Mouse (Mus musculus) activated CD4-positive, CD25-positive, alpha-beta regulatory T cell, adult 4 months (primary cell): ENCODE measurements at regions not wholly inside any gene's neighbourhood (a gene's known extent, or its start where the extent isn't known, plus 50 kb on each side); places are given as distances from the start of the nearest gene placed in this dataset.
"Not testable (repeated sequence)": the region's sequence is repeated elsewhere in the genome, so short reads cannot be mapped to it uniquely, and the experiment has no call there.

Experiments
- ATAC-seq: one replicate; pipeline ENCODE4 v1.8.0; 2017

GRCm38 (mm10) chr8:35125179-35125578 is 640.4 kb upstream of the Gm19410 start:
- ATAC-seq = no peak

- ATAC-seq = no peak
Measured at GRCm38 (mm10) chr8:35132281-35132680, 633.3 kb upstream of the Gm19410 start.

- ATAC-seq = no peak
Measured at GRCm38 (mm10) chr8:35135630-35136029, 630.0 kb upstream of the Gm19410 start.

GRCm38 (mm10) chr8:35136643-35137042 is 628.9 kb upstream of the Gm19410 start:
- no peak for ATAC-seq

GRCm38 (mm10) chr8:35140775-35141174 is 624.8 kb upstream of the Gm19410 start:
- no peak for ATAC-seq

GRCm38 (mm10) chr8:35143018-35143656 is 622.5 kb upstream of the Gm19410 start:
- no peak for ATAC-seq

GRCm38 (mm10) chr8:35143684-35144083 is 621.9 kb upstream of the Gm19410 start:
- no peak for ATAC-seq

- ATAC-seq = no peak
Measured at GRCm38 (mm10) chr8:35144401-35144800, 621.2 kb upstream of the Gm19410 start.

- peak; percentile 52 for ATAC-seq
Measured at GRCm38 (mm10) chr8:35147481-35147880, 618.1 kb upstream of the Gm19410 start.

GRCm38 (mm10) chr8:35147967-35148366 is 617.6 kb upstream of the Gm19410 start:
- ATAC-seq = peak; percentile 54

- ATAC-seq = no peak
Measured at GRCm38 (mm10) chr8:35152585-35152984, 613.0 kb upstream of the Gm19410 start.

- ATAC-seq = no peak
Measured at GRCm38 (mm10) chr8:35156272-35156671, 609.3 kb upstream of the Gm19410 start.

GRCm38 (mm10) chr8:35157711-35158110 is 607.9 kb upstream of the Gm19410 start:
- no peak for ATAC-seq

- peak; percentile 88 for ATAC-seq
Measured at GRCm38 (mm10) chr8:35159329-35159728, 606.3 kb upstream of the Gm19410 start.

- ATAC-seq = no peak
Measured at GRCm38 (mm10) chr8:35160230-35160629, 605.4 kb upstream of the Gm19410 start.

GRCm38 (mm10) chr8:35162166-35162565 is 603.4 kb upstream of the Gm19410 start:
- ATAC-seq = not testable (repeated sequence)

- ATAC-seq = no peak
Measured at GRCm38 (mm10) chr8:35166611-35167010, 599.0 kb upstream of the Gm19410 start.

- no peak for ATAC-seq
Measured at GRCm38 (mm10) chr8:35171536-35172310, 593.9 kb upstream of the Gm19410 start.

- no peak for ATAC-seq
Measured at GRCm38 (mm10) chr8:35177314-35177713, 588.3 kb upstream of the Gm19410 start.

- ATAC-seq = no peak
Measured at GRCm38 (mm10) chr8:35180075-35180474, 585.5 kb upstream of the Gm19410 start.

- no peak for ATAC-seq
Measured at GRCm38 (mm10) chr8:35182141-35182540, 583.4 kb upstream of the Gm19410 start.

GRCm38 (mm10) chr8:35183423-35183822 is 582.2 kb upstream of the Gm19410 start:
- no peak for ATAC-seq

GRCm38 (mm10) chr8:35185165-35185564 is 580.4 kb upstream of the Gm19410 start:
- no peak for ATAC-seq

GRCm38 (mm10) chr8:35188531-35188930 is 577.1 kb upstream of the Gm19410 start:
- no peak for ATAC-seq
